8 mouse cellular contexts compared by ENCODE assay signal in genomic region chr1:186116086-186116600, GRCm38 (mm10). TPM values are rescaled to one million over a fixed set of nuclear protein-coding genes. Genes with fewer than 3 reads are reported as not detected.
DNase-seq lines count a peak whose midpoint lies in the region; ATAC-seq and TF ChIP-seq lines count a peak whose summit lies in the region.

No protein-coding gene starts in this region.

- H3K4me3 ChIP-seq in heart, embryonic 11.5 days (ENCODE audit: low read depth, low read length): no peak overlapping the region
- peak overlapping the region; percentile 72 to 96; a peak in 3 of 4 replicates for H3K4me3 ChIP-seq in ES-E14 (ENCODE audit: insufficient read depth in 1 of 2, low read depth in 1 of 2, low read length in 2 of 2, poor library complexity in 1 of 2, severe bottlenecking in 1 of 2)
- H3K4me3 ChIP-seq in forebrain, embryonic 15.5 days: peak overlapping the region; percentile 73
- peak overlapping the region; percentile 73; the same call in 1 of the 2 replicates for H3K4me3 ChIP-seq in midbrain, embryonic 11.5 days (ENCODE audit: low read depth, low read length)

- no peaks in the 10 kb centered on the region for H3K27me3 ChIP-seq in heart, embryonic 11.5 days (ENCODE audit: control insufficient read depth, insufficient read depth, low read length)
- H3K27me3 ChIP-seq in forebrain, embryonic 15.5 days: no peaks in the 10 kb centered on the region
- H3K27me3 ChIP-seq in midbrain, embryonic 11.5 days (ENCODE audit: control insufficient read depth, insufficient read depth, low read length): no peaks in the 10 kb centered on the region

- intact Hi-C loops in heart, postnatal 25 days (cut with DNase I): loop anchor here (10.0 kb wide), 1 partner anchor 589 kb away; the partner anchor contains the start of gene Tgfb2

- ATAC-seq in heart, embryonic 11.5 days (replicated peaks; ENCODE audit: insufficient number of reproducible peaks, low FRiP score, low TSS enrichment): no peak
- ATAC-seq in forebrain, embryonic 15.5 days (replicated peaks): no peak
- no peak for ATAC-seq in midbrain, embryonic 11.5 days (ENCODE audit: low FRiP score)

- no peak for DNase-seq in heart, postnatal 25 days (ENCODE audit: low spot score)
- peak; percentile 11 for DNase-seq in ES-E14 (ENCODE audit: low read depth, low spot score)
- DNase-seq in midbrain, embryonic 11.5 days (ENCODE audit: low spot score, missing footprints): peak; percentile 69
- DNase-seq in layer of hippocampus, adult 11-12 months (ENCODE audit: low spot score): no peak
- DNase-seq in urinary bladder, postnatal 36 days (ENCODE audit: low spot score in 2 of 2): no peak
- DNase-seq in lung, postnatal 14 days: no peak

- H3K9me3 ChIP-seq in heart, embryonic 11.5 days (replicated peaks; ENCODE audit: control insufficient read depth, low read length): no peaks in the 10 kb centered on the region
- no peaks in the 10 kb centered on the region for H3K9me3 ChIP-seq in ES-E14 (ENCODE audit: control insufficient read depth, insufficient read depth, low read depth, low read length)
- no peaks in the 10 kb centered on the region for H3K9me3 ChIP-seq in forebrain, embryonic 15.5 days
- H3K9me3 ChIP-seq in midbrain, embryonic 11.5 days (ENCODE audit: control insufficient read depth, low read length): no peaks in the 10 kb centered on the region

- WGBS in heart, embryonic 11.5 days (ENCODE audit: insufficient replicate concordance): 74% methylated on average over 7 of the region's 7 CpGs
- WGBS in forebrain, embryonic 15.5 days: 57% methylated on average over 7 of the region's 7 CpGs
- WGBS in midbrain, embryonic 11.5 days: 79% methylated on average over 7 of the region's 7 CpGs

- peaks cover 3% of the 10 kb centered on the region; the same call in 1 of the 2 replicates for H3K4me1 ChIP-seq in heart, embryonic 11.5 days (ENCODE audit: control insufficient read depth, insufficient read depth, low read length)
- no peaks in the 10 kb centered on the region for H3K4me1 ChIP-seq in ES-E14 (ENCODE audit: control insufficient read depth in 2 of 2, insufficient read depth in 2 of 2, low read length in 2 of 2, poor library complexity in 1 of 2)
- H3K4me1 ChIP-seq in forebrain, embryonic 15.5 days: peaks cover 9% of the 10 kb centered on the region
- H3K4me1 ChIP-seq in midbrain, embryonic 11.5 days (ENCODE audit: control insufficient read depth, insufficient read depth, low read length): peaks cover 3% of the 10 kb centered on the region

- H3K4me2 ChIP-seq in heart, embryonic 11.5 days: peak overlapping the region; percentile 77
- peak overlapping the region; percentile 78 for H3K4me2 ChIP-seq in forebrain, embryonic 15.5 days (replicated peaks)
- peak overlapping the region; percentile 66; the same call in 1 of the 2 replicates for H3K4me2 ChIP-seq in midbrain, embryonic 11.5 days

- in situ Hi-C loops in ES-E14 (cut with MboI; ENCODE audit: low sequenced_read_pairs in 2 of 2, unreplicated experiment in 2 of 2): no loop called here

- peak overlapping the region; percentile 92; the same call in 1 of the 2 replicates for H3K9ac ChIP-seq in heart, embryonic 11.5 days (ENCODE audit: low read depth, low read length)
- H3K9ac ChIP-seq in ES-E14 (ENCODE audit: insufficient read depth, low read depth, low read length, poor library complexity, severe bottlenecking): no peak overlapping the region
- no peak overlapping the region for H3K9ac ChIP-seq in forebrain, embryonic 15.5 days (replicated peaks)
- H3K9ac ChIP-seq in midbrain, embryonic 11.5 days (ENCODE audit: low read length): peak overlapping the region; percentile 89

- no peaks in the 10 kb centered on the region for H3K36me3 ChIP-seq in heart, embryonic 11.5 days (ENCODE audit: control insufficient read depth, insufficient read depth, low read length)
- H3K36me3 ChIP-seq in ES-E14 (ENCODE audit: control insufficient read depth, insufficient read depth, low read length, poor library complexity, severe bottlenecking): no peaks in the 10 kb centered on the region
- H3K36me3 ChIP-seq in forebrain, embryonic 15.5 days: no peaks in the 10 kb centered on the region
- H3K36me3 ChIP-seq in midbrain, embryonic 11.5 days (ENCODE audit: control insufficient read depth, insufficient read depth, low read length): no peaks in the 10 kb centered on the region

- H3K27ac ChIP-seq in heart, embryonic 11.5 days (ENCODE audit: low read depth, low read length): no peak overlapping the region
- no peak overlapping the region for H3K27ac ChIP-seq in ES-E14 (ENCODE audit: insufficient read depth, low read depth, low read length, poor library complexity, severe bottlenecking)
- H3K27ac ChIP-seq in forebrain, embryonic 15.5 days (replicated peaks): no peak overlapping the region
- no peak overlapping the region for H3K27ac ChIP-seq in midbrain, embryonic 11.5 days (ENCODE audit: low read depth, low read length)

TF ChIP-seq in ES-E14, 5 proteins besides CTCF, POLR2A, EP300 and RAD21:
- TF ChIP-seq HCFC1 (IDR thresholded peaks at IDR 0.05; ENCODE audit: borderline replicate concordance, insufficient read depth, low read length) (no peak), ZNF384 (IDR thresholded peaks at IDR 0.05; ENCODE audit: low read depth, low read length) (peak; percentile 91)

RNA-seq across cellular contexts. Expression of gene Lyplal1, which starts 1.0 kb away (rescaled TPM):
- polyA plus RNA-seq in heart, embryonic 11.5 days (2014; fragmentation: Nextera tagmentation; extraction: Ambion mirVana): 15.7 and 16.6 TPM in 2 replicates
- 1 to 10 TPM; 1.6 to 2.0 TPM for total RNA-seq in heart, postnatal 25 days (2021)
- 22.8 and 24.5 TPM in 2 replicates for total RNA-seq in ES-E14 (2012; rRNA removed)
- 10.9 and 11.7 TPM in 2 replicates for polyA plus RNA-seq in forebrain, embryonic 15.5 days (2015; fragmentation: Nextera tagmentation; extraction: Ambion mirVana)
- polyA plus RNA-seq in midbrain, embryonic 11.5 days (2014; fragmentation: Nextera tagmentation; extraction: Ambion mirVana): 20.7 and 21.6 TPM in 2 replicates

Comparison
In these comparisons a context has a peak if more than half of its experiments do, and no peak if none do; other contexts are left out.
1. H3K9ac ChIP-seq: peak in heart, embryonic 11.5 days (single experiment) and midbrain, embryonic 11.5 days (single experiment); none in ES-E14 (single experiment) and forebrain, embryonic 15.5 days (single experiment).
2. DNase-seq: peak in ES-E14 (single experiment) and midbrain, embryonic 11.5 days (single experiment); none in heart, postnatal 25 days (single experiment), layer of hippocampus, adult 11-12 months (single experiment), urinary bladder, postnatal 36 days (0 of 2) and lung, postnatal 14 days (single experiment).
3. Peak in every context shown above with its lines, with median percentiles within 50 percentile points of each other: H3K4me2 ChIP-seq.